Mouse (Mus musculus): Measurements from ENCODE around the gene Cmtm4.

Cmtm4 gene

DNA sequence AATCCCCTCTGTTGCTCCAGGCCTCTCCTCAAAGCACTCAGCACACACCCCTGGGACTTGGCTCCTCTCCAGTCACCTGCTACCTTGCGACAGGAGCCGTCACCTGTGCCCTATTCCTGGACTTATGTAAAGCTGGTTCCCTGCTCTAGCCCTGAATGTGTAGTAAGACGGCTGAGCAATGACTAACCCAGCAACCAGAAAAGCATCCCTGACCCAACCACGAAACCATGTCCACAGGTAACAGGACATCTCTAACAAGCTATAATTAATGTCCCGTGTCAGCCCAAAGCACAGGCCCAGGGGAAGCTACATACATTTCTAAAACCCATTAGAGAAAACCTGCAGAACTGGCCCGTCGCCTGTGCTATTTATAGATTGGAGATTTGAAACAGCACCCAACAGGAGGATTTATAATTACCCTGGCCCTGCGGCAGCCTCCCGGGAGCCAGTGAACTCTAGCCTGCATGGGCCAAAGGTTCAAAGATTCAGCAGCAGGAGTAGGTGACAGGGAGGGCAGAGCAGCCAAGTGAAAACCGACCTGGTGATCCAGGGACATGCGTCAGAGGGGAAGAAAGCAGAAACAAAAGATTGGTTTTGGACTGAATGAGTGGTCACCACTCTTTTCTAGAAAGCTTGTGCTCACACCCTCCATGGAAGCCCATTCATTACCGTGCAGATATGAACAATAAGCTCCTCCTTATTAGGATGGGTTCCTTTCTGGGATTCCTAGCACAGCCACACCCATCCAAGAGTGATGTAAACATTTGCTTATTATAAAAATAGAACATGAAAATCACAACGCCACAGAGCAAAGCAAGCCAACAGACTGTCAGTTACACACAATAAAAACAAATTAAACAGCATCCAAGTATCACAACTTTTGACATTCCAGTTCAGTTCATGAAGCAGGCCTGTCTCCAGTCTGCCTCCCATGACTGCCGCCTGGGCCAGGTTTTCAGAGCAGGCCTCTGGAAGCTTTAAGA lies 20.5 kb downstream of the Cmtm4 start:
- no peak for DNase-seq (ENCODE audit: low spot score)

DNA sequence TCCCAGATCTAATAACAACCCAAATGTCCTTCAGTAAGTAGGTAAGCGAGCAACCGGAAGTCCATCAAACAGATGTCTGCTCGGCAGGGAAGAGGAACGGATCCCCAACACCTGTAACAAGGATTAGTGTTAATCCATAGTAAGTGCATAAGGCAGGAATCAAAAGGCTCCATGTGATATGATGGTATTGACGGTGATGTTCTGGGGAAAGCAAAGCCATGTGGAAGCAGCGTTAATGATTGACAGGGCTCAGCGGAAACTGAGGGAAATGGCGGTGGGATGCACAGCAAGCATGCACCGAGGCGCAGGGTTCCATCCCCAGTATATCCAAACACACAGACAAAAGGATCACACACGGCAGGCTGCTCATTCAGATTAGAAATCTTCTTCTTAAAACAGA lies 21.3 kb downstream of the Cmtm4 start:
- no peak for DNase-seq (ENCODE audit: low spot score)

DNA sequence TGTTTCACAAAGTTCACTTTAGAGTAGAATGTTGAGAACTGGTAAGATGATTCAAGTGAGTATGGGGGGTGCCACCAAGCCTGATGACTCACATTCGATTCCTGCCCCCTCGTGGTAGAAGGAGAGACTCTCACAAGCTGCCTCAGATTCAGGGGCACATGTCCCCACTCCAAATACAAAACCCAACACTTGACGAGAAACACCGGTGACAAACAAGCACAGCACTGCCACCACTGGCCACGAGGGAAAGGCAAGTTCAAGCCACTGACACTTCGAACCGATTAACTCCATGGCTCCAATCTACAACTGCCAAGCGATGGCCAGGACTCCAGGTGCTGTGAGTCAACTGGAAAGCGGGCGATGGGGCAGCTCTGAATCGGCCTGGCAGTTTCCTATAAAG lies 21.8 kb downstream of the Cmtm4 start:
- DNase-seq (ENCODE audit: low spot score) = no peak

DNA sequence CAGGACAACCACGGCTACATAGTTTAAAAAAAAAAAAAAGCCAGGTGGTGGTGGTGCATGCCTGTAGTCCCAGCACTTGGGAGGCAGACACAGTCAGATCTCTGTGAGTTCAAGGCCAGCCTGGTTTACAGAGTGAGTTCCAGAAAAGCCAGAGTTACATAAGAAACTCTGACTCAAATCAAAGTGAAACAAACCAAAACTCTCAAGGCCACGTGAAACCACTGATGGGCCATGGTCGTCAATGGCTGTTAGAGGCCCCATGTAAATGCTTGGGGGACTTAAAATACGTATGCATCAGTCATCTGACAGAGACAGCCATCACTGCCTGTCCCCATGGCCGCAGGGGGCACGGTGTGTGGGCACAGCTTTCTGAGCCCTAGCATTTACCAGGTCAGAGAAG lies 24.5 kb downstream of the Cmtm4 start:
- DNase-seq (ENCODE audit: low spot score) = no peak

DNA sequence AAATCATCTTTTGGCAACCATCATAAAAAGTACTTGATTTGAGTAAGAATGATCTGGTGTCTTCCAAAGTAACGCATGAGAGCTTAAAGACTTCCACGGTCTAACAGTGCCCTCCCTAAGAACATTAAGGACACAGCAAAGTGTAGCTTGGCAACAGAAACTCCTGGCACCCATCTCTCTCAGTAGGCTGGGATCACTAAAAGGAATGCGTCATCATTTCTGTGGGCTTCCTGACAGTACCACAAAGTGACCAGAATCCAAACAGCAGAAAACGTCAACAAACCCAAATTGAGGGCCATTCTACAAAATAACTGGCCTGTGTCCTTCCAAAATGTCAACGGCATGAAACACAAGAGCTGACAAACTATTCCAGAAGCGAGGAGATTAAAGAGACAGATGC lies 25.5 kb downstream of the Cmtm4 start:
- DNase-seq (ENCODE audit: low spot score) = no peak

DNA sequence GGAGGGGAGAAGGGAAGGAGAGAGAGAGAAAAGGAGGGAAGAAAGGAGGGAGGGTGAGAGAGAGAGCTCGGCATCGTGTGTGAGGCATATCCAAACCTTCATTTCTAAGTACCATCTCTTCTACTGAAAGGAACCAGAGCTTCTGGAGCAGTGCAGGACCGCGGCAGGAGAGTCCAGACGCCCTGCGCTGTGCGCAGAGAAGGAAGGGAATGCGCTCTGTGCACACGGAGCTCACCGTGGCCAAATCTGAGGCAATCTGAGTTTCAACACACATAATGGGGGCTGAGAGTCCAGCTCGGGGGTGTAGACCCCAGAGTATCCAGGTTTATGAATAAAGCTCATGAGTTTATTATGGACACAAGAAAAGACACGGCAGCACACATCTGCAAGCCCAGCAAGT lies 26.0 kb downstream of the Cmtm4 start:
- DNase-seq (ENCODE audit: low spot score) = no peak

DNA sequence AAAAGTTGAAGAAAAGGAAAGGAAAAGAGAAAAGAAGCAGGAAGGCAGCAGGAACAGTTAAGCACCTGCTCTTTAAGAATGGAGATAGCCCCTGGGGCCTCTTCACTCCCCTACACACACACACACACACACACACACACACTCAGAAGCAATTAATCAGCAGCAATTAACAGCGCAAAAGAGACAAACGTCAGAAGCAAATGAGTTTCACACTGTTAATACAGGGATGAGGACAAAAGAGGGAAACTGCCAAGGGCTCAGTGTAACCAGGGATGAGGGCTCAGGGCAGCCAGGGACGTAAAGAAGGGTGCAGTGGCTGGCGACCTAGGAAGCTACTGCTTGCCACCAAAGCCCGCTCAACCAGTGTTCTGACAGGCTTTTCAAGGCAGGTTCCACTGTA lies 28.2 kb downstream of the Cmtm4 start:
- DNase-seq (ENCODE audit: low spot score) = no peak

DNA sequence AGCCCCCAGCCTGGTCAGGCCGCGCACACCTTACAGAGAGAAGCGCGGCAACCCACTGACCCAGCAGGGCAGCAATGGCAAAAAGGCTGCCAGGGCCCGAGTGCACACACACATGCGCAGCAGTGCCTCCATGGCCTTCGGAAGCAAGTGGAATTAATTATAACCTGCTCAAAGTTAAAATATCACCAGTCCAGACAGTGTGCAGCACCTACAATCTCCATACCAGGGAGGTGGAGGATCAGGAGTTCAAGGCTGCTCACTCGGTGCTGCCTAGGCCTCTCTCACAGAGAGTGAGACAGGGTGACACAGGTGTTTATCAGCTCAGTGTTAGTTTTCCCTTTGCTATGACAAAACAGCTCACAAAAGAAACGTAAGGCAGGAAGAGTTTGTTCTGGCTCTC lies 29.9 kb downstream of the Cmtm4 start:
- no peak for DNase-seq (ENCODE audit: low spot score)

DNA sequence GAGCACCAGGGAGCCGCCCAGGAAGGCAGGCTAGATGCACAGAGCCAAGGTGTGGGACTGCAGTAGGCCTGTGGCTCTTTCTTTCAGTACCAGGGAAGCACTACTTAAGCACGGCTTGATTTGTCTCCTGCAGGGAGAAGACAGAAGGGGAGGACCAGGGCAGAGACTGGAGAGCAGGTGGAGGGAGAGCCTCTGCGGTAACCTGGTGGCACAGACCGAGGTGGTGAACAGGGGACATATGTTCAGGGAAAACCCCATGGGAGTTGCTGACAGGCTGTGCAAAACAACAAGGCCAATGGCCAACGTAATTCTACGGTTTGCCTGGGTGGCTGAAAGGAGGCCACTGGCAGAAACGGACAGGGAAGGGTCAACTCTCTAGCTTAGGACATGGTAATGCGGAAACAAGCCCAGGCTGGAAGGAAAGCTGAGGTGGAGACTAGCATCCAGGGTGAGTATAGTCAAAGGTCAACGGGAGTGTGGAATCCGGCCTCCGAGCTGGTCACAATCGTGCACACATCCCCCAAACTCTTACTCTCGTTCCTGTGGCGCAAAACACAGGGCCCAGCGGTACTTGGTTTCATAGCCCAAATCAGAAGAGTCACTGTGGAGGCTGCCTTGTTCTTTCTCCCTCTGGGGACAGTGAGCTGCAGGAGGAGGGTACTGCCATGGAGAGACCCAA lies 35.7 kb downstream of the Cmtm4 start:
- DNase-seq (ENCODE audit: low spot score) = no peak

DNA sequence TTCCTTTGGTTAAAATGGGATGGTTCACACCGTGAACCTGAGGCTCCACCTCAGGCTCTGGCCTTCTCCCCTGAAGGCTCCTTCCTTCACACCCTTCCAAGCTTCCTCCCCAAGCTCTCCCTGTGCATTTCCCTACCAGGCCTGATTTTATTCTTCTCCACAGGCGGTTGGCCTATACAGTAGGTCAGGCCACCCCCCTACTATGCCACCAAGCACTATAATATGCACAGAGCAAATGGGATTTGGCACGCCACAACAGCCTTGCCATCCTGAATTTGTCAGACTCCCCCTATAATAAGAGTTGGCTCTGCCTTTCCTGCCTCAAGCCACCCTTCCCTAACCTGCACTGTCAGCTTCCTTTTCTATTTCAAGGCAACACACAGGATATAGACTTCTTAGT lies 37.0 kb downstream of the Cmtm4 start:
- DNase-seq (ENCODE audit: low spot score) = no peak

DNA sequence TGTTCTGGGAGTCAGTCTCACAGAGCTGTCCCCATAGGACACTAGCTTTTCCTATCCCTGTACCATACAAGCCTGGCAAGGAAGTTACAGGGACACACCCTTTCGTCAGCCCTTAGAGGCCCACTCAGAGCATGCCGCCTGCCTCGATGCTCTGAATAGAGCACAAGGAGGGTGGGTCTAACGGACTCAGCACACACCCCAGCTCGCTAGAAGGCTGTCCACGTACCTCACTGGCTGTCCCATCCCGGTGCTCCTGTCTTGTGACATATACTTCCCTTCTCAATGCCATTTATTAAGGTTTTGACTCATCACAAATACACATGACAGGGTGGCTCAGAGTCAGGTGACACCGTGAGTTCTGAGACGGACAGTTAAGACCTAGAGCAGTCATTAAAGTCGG lies 41.1 kb downstream of the Cmtm4 start:
- DNase-seq (ENCODE audit: low spot score) = no peak

DNA sequence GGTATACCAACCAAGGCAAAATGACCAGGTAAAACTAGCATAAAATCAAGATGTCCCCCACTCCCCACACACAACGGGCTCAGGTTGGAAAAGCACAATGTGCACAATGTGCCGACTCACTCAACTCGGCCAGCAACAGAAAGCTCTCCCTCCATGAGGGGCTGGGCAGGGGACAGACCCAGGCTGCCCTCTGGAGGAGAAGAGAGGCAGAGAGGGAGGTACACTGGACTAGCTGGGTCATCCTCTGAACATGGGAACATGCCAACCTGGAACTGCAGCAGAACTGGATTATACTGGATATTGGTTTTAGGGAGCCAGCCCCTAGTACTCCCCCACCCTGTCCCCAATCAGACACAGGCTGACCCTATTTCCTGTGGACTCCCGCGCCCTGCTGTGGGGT lies 42.4 kb downstream of the Cmtm4 start:
- no peak for DNase-seq (ENCODE audit: low spot score)

DNA sequence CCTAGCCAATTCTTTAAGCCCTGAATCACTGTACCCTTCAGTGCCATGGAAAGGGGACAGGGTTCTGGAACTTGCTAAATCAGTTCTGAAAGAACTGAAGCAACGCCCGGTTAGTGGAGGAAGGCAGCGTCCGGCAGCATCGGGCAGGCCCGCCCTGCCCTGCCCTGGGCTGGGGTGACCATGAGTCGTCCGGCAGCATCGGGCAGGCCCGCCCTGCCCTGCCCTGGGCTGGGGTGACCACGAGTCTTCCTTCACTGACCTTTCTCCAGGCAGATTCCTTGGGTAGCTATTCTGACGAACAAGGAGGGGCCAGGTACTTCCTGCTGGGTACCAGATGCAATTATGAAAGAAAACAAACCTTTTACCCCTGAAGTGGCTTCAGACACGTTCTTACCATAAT lies 45.6 kb downstream of the Cmtm4 start:
- no peak for DNase-seq (ENCODE audit: low spot score)

DNA sequence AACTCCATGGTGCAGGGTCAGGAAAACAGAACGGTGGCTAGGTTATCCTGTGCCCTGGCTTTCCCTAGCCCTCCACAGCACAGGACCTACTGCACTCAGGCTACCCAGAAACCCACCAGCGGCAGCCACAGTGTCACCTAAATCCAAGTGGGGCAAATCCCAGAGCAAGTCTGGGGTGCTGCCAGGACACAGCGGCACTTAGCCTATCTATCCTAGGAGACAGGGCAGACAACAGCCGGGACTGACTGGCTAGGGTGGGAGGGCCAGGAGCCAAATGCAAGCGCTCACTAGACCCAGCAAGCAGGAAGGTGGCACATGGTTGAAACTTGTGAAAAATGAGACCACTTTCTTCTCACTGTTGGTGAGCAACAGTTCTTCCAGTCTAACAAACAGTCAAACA lies 46.6 kb downstream of the Cmtm4 start:
- DNase-seq (ENCODE audit: low spot score) = no peak

DNA sequence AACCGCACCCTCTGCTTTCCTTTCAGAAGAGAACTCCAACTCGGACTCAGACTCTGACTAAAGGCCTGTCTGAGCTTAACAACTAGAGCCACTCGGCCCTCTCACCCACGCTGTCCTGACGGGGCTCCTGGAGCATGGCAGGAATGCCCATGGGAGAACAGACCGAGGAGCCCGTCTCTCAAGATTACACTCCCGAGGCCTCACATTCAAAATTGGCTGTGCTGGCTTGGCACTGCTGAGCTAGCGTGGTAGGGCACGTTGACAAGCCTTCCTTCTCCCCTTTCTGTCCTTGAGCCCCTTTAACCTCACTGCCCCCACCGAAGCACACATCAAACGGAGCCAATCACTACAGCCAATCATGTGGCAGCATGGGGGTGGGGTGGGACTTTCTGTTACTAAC lies 48.9 kb downstream of the Cmtm4 start:
- DNase-seq (ENCODE audit: low spot score) = no peak

DNA sequence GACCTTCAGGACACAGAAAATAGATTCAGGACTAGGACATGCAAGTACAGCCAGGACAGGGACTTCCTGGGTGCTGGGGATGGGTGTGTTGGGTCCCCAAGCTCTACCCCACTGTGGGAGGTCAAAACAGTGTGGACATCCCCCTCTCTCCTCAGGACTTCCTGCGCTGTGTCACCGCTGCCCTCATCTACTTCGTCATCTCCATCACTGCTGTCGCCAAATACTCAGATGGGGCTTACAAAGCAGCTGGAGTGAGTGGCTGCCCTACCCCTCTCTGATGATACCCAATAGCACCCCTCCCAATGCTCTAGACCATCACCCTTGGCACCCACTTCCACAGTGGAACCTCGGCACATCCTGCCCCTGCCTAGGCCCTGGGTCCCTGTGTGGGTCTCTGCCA lies 51.0 kb downstream of the Cmtm4 start:
- DNase-seq (ENCODE audit: low spot score) = no peak

DNA sequence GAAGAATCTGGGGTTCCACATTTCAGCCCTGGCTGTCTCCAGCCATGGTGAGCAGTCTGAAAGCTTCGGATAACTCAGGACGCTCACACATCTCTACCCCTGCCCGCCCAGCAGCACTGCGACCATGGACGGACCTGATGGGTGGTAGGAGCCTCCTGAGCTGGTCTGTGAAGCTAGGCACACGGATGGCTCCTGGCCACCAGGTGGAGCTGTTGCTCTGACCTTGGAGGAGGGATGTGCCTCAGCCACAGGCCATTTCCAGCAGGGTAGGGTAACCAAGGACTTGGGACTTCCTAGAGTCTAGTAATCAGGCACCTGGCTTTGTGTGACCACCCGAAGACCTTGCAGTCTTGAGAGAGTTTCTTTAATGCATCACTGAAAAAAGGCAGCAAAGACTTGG lies 51.6 kb downstream of the Cmtm4 start:
- peak; percentile 83 for DNase-seq (ENCODE audit: low spot score)

DNA sequence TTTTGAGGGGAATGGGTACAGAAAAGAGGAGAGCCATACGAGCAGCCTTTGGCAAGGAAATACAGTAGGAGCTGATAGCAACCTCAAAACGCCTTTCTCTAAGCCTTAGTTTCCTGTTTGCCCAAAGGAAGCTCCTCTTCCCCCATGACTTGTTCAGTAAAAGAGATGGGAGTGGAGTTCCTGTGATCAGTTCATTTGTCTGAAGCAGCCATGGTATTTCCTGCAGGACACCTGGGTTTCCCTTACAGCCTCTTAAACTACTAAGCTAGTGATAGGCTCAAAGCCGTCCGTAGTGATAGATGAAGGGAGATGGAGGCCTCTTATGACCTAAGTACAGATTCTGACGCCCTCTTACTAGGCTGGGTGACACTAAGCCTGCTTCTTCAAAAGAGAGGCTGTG lies 53.2 kb downstream of the Cmtm4 start:
- no peak for DNase-seq (ENCODE audit: low spot score)

DNA sequence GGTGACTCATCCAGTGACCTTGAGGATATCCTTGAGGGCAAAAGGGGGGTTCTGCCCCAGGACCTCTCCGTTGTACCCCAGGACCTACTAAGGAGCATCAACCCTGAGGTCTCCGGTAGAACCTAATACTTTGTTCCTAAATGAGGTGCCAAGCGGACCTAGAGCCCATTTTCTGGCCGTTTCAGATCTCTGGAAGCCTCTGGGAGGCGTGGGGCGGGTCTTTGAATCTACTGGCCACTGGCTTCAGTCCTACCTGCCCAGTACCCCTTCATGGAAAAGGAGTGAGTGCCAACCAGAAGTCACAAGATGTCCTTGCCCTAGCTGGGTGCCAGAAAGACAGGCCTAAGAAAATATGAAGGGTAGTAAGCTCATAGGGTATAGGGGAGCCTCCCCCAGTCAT lies 53.9 kb downstream of the Cmtm4 start:
- no peak for DNase-seq (ENCODE audit: low spot score)

DNA sequence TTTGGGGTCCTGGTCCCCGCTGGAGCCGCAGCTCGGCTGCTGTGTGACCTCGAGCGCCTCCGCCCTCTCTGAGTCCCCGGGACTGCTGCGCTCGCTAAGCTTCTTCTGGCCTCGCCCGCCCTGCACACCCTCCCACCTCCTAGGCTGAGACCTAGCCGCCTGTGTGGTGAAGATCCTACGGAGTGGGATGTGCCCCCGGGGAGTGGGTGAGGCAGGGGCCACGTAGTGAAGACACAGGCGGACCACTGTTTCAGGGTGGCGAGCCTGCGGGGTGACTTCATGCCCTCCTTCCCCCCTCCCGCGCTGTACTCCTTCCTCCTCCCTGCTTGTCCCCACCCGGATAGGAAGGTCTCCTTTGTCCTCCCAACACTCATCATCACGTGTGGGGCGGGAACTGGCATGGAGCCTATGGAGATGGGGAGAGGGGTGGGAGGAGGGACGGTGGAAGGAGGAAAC lies 54.5 kb downstream of the Cmtm4 start:
- peak; percentile 57 for DNase-seq (ENCODE audit: low spot score)

DNA sequence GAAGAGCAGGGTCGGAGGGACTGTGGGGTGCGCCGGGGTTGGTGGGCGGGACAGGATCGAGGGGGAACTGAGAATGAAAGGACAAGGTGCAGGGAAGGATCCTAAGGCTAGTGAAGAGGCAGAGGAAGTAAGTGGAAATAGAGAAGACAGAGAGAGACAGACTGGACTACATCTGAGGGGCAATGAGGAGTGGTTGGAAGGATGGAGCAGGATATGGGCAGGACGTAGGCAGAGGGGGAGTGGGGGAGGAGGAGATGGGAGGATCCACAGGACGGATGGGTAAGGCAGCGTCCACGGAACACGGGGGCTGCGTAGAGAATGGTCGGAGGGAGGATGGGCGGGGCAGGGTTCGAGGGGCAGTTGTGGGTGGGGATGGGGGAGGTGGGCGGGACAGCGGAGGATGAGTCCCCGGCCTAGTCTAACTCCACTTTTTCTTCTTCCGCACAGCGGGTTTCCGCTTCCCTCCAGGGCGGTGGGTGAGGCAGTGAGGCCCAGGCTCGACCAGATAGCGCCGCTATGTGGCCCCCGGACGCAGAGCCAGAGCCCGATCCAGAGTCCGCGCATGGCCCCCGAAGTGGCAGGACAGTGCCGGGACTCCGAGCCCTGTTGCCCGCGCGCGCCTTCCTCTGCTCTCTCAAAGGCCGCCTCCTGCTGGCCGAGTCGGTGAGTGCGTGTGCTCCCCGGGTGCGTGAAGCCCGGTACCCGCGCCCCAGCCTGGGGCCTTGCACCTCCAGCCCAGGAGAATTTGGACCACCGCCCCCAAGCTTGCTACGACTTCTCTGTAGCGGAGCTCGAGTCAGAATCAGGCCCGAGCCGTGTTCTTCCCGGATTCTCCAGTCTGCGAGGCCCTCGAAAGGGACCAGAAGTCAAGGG lies 55.1 kb downstream of the Cmtm4 start:
- DNase-seq (ENCODE audit: low spot score) = peak; percentile 66

DNA sequence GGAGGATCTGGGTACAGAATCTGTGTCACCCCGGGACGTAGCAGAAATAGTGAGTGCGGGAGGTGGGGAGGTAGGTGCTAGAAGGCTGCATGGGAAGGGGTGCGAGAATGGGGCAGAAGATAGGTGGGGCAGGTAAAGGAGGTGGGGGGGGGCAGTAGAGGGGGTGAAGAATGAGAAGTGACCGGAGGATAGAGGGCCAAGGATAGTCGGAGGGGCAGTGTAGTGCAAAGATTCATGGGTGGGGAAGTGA lies 55.7 kb downstream of the Cmtm4 start:
- DNase-seq (ENCODE audit: low spot score) = no peak
